Mouse (Mus musculus): ENCODE measurements at regions not wholly inside any gene's neighbourhood (a gene's known extent, or its start where the extent isn't known, plus 50 kb on each side); places are given as distances from the start of the nearest gene placed in this dataset.
"Not testable (repeated sequence)": the region's sequence is repeated elsewhere in the genome, so short reads cannot be mapped to it uniquely, and the experiment has no call there.

GRCm38 (mm10) chr6:89153027-89153662 is 209.3 kb downstream of the Plxna1 start:
- no peak for DNase-seq (ENCODE audit: low spot score)

- DNase-seq (ENCODE audit: low spot score), result no peak
Measured at GRCm38 (mm10) chr6:89157501-89157900, 204.9 kb downstream of the Plxna1 start.

GRCm38 (mm10) chr6:89160051-89160450 is 202.4 kb downstream of the Plxna1 start:
- DNase-seq (ENCODE audit: low spot score), result no peak

- no peak for DNase-seq (ENCODE audit: low spot score)
Measured at GRCm38 (mm10) chr6:89161746-89162145, 200.7 kb downstream of the Plxna1 start.

GRCm38 (mm10) chr6:89169520-89169919 is 192.9 kb downstream of the Plxna1 start:
- DNase-seq (ENCODE audit: low spot score), result no peak

- not testable (repeated sequence) for DNase-seq (ENCODE audit: low spot score)
Measured at GRCm38 (mm10) chr6:89184920-89185319, 177.5 kb downstream of the Plxna1 start.

- DNase-seq (ENCODE audit: low spot score), result not testable (repeated sequence)
Measured at GRCm38 (mm10) chr6:89200514-89201284, 161.7 kb downstream of the Plxna1 start.

- no peak for DNase-seq (ENCODE audit: low spot score)
Measured at GRCm38 (mm10) chr6:89215021-89215420, 147.4 kb downstream of the Plxna1 start.

- no peak for DNase-seq (ENCODE audit: low spot score)
Measured at GRCm38 (mm10) chr6:89235416-89236075, 126.9 kb downstream of the Plxna1 start.

GRCm38 (mm10) chr6:89236226-89236625 is 126.2 kb downstream of the Plxna1 start:
- DNase-seq (ENCODE audit: low spot score), result no peak

GRCm38 (mm10) chr6:89236892-89237646 is 125.4 kb downstream of the Plxna1 start:
- DNase-seq (ENCODE audit: low spot score), result no peak

- no peak for DNase-seq (ENCODE audit: low spot score)
Measured at GRCm38 (mm10) chr6:89238871-89239270, 123.5 kb downstream of the Plxna1 start.

GRCm38 (mm10) chr6:89239511-89239910 is 122.9 kb downstream of the Plxna1 start:
- DNase-seq (ENCODE audit: low spot score), result peak; percentile 65

- no peak for DNase-seq (ENCODE audit: low spot score)
Measured at GRCm38 (mm10) chr6:89240168-89240705, 122.2 kb downstream of the Plxna1 start.

GRCm38 (mm10) chr6:89242371-89243288 is 119.8 kb downstream of the Plxna1 start:
- no peak for DNase-seq (ENCODE audit: low spot score)

- no peak for DNase-seq (ENCODE audit: low spot score)
Measured at GRCm38 (mm10) chr6:89245506-89245905, 116.9 kb downstream of the Plxna1 start.

- no peak for DNase-seq (ENCODE audit: low spot score)
Measured at GRCm38 (mm10) chr6:89246261-89246660, 116.2 kb downstream of the Plxna1 start.

- DNase-seq (ENCODE audit: low spot score), result no peak
Measured at GRCm38 (mm10) chr6:89248574-89248973, 113.8 kb downstream of the Plxna1 start.

- no peak for DNase-seq (ENCODE audit: low spot score)
Measured at GRCm38 (mm10) chr6:89249303-89249702, 113.1 kb downstream of the Plxna1 start.

GRCm38 (mm10) chr6:89251641-89252040 is 110.8 kb downstream of the Plxna1 start:
- DNase-seq (ENCODE audit: low spot score), result no peak

GRCm38 (mm10) chr6:89256022-89256421 is 106.4 kb downstream of the Plxna1 start:
- no peak for DNase-seq (ENCODE audit: low spot score)
